Mouse (Mus musculus): Measurements from ENCODE around the gene Neurl1b. TPM values are rescaled to one million over a fixed set of nuclear protein-coding genes. Genes with fewer than 3 reads are reported as not detected.

Gene Neurl1b
- total RNA-seq (2014; fragmentation: Nextera tagmentation) (not detected in 2 replicates), total RNA-seq (2017) (under 0.01 TPM in 2 replicates), polyA plus RNA-seq (2012) (not detected in 2 replicates)

GRCm38 (mm10) chr17:26414523-26415354 is at the start of gene Neurl1b:
Gene Neurl1b (plus strand): TSS chr17:26414829.
- DNase-seq (ENCODE audit: low spot score) (no peak), ATAC-seq (ENCODE audit: extremely low read depth, insufficient number of reproducible peaks, low FRiP score, poor library complexity, severe bottlenecking) (no peak)
- TF ChIP-seq CTCF (IDR thresholded peaks at IDR 0.05; ENCODE audit: low read depth, low read length) (no peak), POLR2AphosphoS5 (IDR thresholded peaks at IDR 0.05; ENCODE audit: insufficient replicate concordance, low read depth, low read length) (no peak), GATA2 (IDR thresholded peaks at IDR 0.05; ENCODE audit: borderline replicate concordance, low read depth, low read length) (no peak), TAL1 (conservative IDR thresholded peaks at IDR 0.05; ENCODE audit: low read depth, low read length) (no peak), GATA1 (IDR thresholded peaks at IDR 0.05; ENCODE audit: borderline replicate concordance, low read length) (no peak)
- no peak within 1 kb of the TSS for H3K4me3 ChIP-seq (ENCODE audit: low read depth, low read length)
- peaks cover 13% of the 10 kb centered on the region for H3K9me3 ChIP-seq (replicated peaks)
- peaks cover 55% of the 10 kb centered on the region for H3K27me3 ChIP-seq (ENCODE audit: insufficient read depth, low read length)
- H3K4me1 ChIP-seq (ENCODE audit: insufficient read depth, low read depth, low read length): peaks cover 14% of the 10 kb centered on the region
- H3K36me3 ChIP-seq (replicated peaks): no peaks in the 10 kb centered on the region

GRCm38 (mm10) chr17:26366792-26367191 is 47.8 kb upstream of the Neurl1b start:
- ATAC-seq (ENCODE audit: extremely low read depth, insufficient number of reproducible peaks, low FRiP score, poor library complexity, severe bottlenecking) (no peak), DNase-seq (ENCODE audit: low spot score) (no peak)
- peaks cover 77% of the 10 kb centered on the region for H3K4me1 ChIP-seq (ENCODE audit: insufficient read depth, low read depth, low read length)
- TF ChIP-seq TAL1 (conservative IDR thresholded peaks at IDR 0.05; ENCODE audit: low read depth, low read length) (no peak), GATA1 (IDR thresholded peaks at IDR 0.05; ENCODE audit: borderline replicate concordance, low read length) (no peak), CTCF (IDR thresholded peaks at IDR 0.05; ENCODE audit: low read depth, low read length) (no peak), GATA2 (IDR thresholded peaks at IDR 0.05; ENCODE audit: borderline replicate concordance, low read depth, low read length) (no peak), POLR2AphosphoS5 (IDR thresholded peaks at IDR 0.05; ENCODE audit: insufficient replicate concordance, low read depth, low read length) (no peak)
- no peaks in the 10 kb centered on the region for H3K36me3 ChIP-seq (replicated peaks)
- peaks cover 63% of the 10 kb centered on the region for H3K27me3 ChIP-seq (ENCODE audit: insufficient read depth, low read length)
- no peak overlapping the region for H3K4me3 ChIP-seq (ENCODE audit: low read depth, low read length)
- H3K9me3 ChIP-seq (replicated peaks): no peaks in the 10 kb centered on the region

- Histone ChIP-seq H3K27me3 (ENCODE audit: insufficient read depth, low read length) (peaks cover 78% of the 10 kb centered on the region), H3K4me1 (ENCODE audit: insufficient read depth, low read depth, low read length) (peaks cover 63% of the 10 kb centered on the region), H3K4me3 (ENCODE audit: low read depth, low read length) (peak overlapping the region; percentile 54; the same call in 1 of the 2 replicates), H3K9me3 (replicated peaks) (no peaks in the 10 kb centered on the region), H3K36me3 (replicated peaks) (no peaks in the 10 kb centered on the region)
- TF ChIP-seq CTCF (IDR thresholded peaks at IDR 0.05; ENCODE audit: low read depth, low read length) (no peak), GATA1 (IDR thresholded peaks at IDR 0.05; ENCODE audit: borderline replicate concordance, low read length) (no peak), POLR2AphosphoS5 (IDR thresholded peaks at IDR 0.05; ENCODE audit: insufficient replicate concordance, low read depth, low read length) (no peak), GATA2 (IDR thresholded peaks at IDR 0.05; ENCODE audit: borderline replicate concordance, low read depth, low read length) (no peak), TAL1 (conservative IDR thresholded peaks at IDR 0.05; ENCODE audit: low read depth, low read length) (no peak)
- ATAC-seq (ENCODE audit: extremely low read depth, insufficient number of reproducible peaks, low FRiP score, poor library complexity, severe bottlenecking): peak; percentile 75
- peak; percentile 69 for DNase-seq (ENCODE audit: low spot score)
These were observed 46.2 kb upstream of the Neurl1b start for GRCm38 (mm10) chr17:26368336-26368992.

- TF ChIP-seq CTCF (IDR thresholded peaks at IDR 0.05; ENCODE audit: low read depth, low read length): no peak
- no peak for TF ChIP-seq GATA1 (IDR thresholded peaks at IDR 0.05; ENCODE audit: borderline replicate concordance, low read length)
- no peak for TF ChIP-seq GATA2 (IDR thresholded peaks at IDR 0.05; ENCODE audit: borderline replicate concordance, low read depth, low read length)
- TF ChIP-seq POLR2AphosphoS5 (IDR thresholded peaks at IDR 0.05; ENCODE audit: insufficient replicate concordance, low read depth, low read length): no peak
- no peak for TF ChIP-seq TAL1 (conservative IDR thresholded peaks at IDR 0.05; ENCODE audit: low read depth, low read length)
- ATAC-seq (ENCODE audit: extremely low read depth, insufficient number of reproducible peaks, low FRiP score, poor library complexity, severe bottlenecking): no peak
- no peaks in the 10 kb centered on the region for H3K36me3 ChIP-seq (replicated peaks)
- DNase-seq (ENCODE audit: low spot score): peak; percentile 32
- H3K4me3 ChIP-seq (ENCODE audit: low read depth, low read length): no peak overlapping the region
- H3K27me3 ChIP-seq (ENCODE audit: insufficient read depth, low read length): peaks cover 80% of the 10 kb centered on the region
- H3K9me3 ChIP-seq (replicated peaks): no peaks in the 10 kb centered on the region
- peaks cover 47% of the 10 kb centered on the region for H3K4me1 ChIP-seq (ENCODE audit: insufficient read depth, low read depth, low read length)
These were observed 43.9 kb upstream of the Neurl1b start for GRCm38 (mm10) chr17:26370521-26371245.

- DNase-seq (ENCODE audit: low spot score) (no peak), ATAC-seq (ENCODE audit: extremely low read depth, insufficient number of reproducible peaks, low FRiP score, poor library complexity, severe bottlenecking) (no peak)
- Histone ChIP-seq H3K9me3 (replicated peaks) (no peaks in the 10 kb centered on the region), H3K36me3 (replicated peaks) (no peaks in the 10 kb centered on the region), H3K4me3 (ENCODE audit: low read depth, low read length) (no peak overlapping the region), H3K4me1 (ENCODE audit: insufficient read depth, low read depth, low read length) (peaks cover 45% of the 10 kb centered on the region), H3K27me3 (ENCODE audit: insufficient read depth, low read length) (peaks cover 81% of the 10 kb centered on the region)
- no peak for TF ChIP-seq GATA2 (IDR thresholded peaks at IDR 0.05; ENCODE audit: borderline replicate concordance, low read depth, low read length)
- TF ChIP-seq GATA1 (IDR thresholded peaks at IDR 0.05; ENCODE audit: borderline replicate concordance, low read length): no peak
- TF ChIP-seq POLR2AphosphoS5 (IDR thresholded peaks at IDR 0.05; ENCODE audit: insufficient replicate concordance, low read depth, low read length): no peak
- TF ChIP-seq CTCF (IDR thresholded peaks at IDR 0.05; ENCODE audit: low read depth, low read length): no peak
- TF ChIP-seq TAL1 (conservative IDR thresholded peaks at IDR 0.05; ENCODE audit: low read depth, low read length): no peak
These were observed 43.4 kb upstream of the Neurl1b start for GRCm38 (mm10) chr17:26371246-26371535.
